Mouse (Mus musculus) urinary bladder, postnatal 4 days (tissue): Measurements from ENCODE around the gene Carhsp1.

Experiments used
- DNase-seq, 2 experiments: peaks; one replicate each; pipeline ENCODE4 v3.0.0; 2021 to 2022; ENCODE audit warnings: low spot score in 2 of 2

The Carhsp1 gene

GRCm38 (mm10) chr16:8675559-8675958 is 3.6 kb upstream of the Carhsp1 start:
- no peak for DNase-seq

- DNase-seq, result no peak
Measured at GRCm38 (mm10) chr16:8674165-8674564, 2.2 kb upstream of the Carhsp1 start.

GRCm38 (mm10) chr16:8673343-8673742 is 1.4 kb upstream of the Carhsp1 start:
- DNase-seq, result no peak

- DNase-seq, result no peak
Measured at GRCm38 (mm10) chr16:8672811-8673210, 856 bp upstream of the Carhsp1 start.

GRCm38 (mm10) chr16:8672350-8672687 is 364 bp upstream of the Carhsp1 start:
- no peak for DNase-seq

- DNase-seq, result no peak
Measured at GRCm38 (mm10) chr16:8670041-8671035, 1.6 kb downstream of the Carhsp1 start.

- DNase-seq, result no peak
Measured at GRCm38 (mm10) chr16:8669432-8669831, 2.5 kb downstream of the Carhsp1 start.

- DNase-seq, result no peak
Measured at GRCm38 (mm10) chr16:8668386-8668785, 3.6 kb downstream of the Carhsp1 start.

GRCm38 (mm10) chr16:8667814-8668213 is 4.1 kb downstream of the Carhsp1 start:
- no peak for DNase-seq

GRCm38 (mm10) chr16:8667261-8667660 is 4.7 kb downstream of the Carhsp1 start:
- no peak for DNase-seq

GRCm38 (mm10) chr16:8666452-8666851 is 5.5 kb downstream of the Carhsp1 start:
- DNase-seq, result no peak

- DNase-seq, result no peak
Measured at GRCm38 (mm10) chr16:8665367-8665766, 6.6 kb downstream of the Carhsp1 start.

- no peak for DNase-seq
Measured at GRCm38 (mm10) chr16:8663606-8664539, 8.1 kb downstream of the Carhsp1 start.

- DNase-seq, result no peak
Measured at GRCm38 (mm10) chr16:8663022-8663421, 8.9 kb downstream of the Carhsp1 start.

GRCm38 (mm10) chr16:8658764-8659163 is 13.2 kb downstream of the Carhsp1 start:
- no peak for DNase-seq

GRCm38 (mm10) chr16:8658349-8658748 is 13.6 kb downstream of the Carhsp1 start:
- no peak for DNase-seq

- no peak for DNase-seq
Measured at GRCm38 (mm10) chr16:8656256-8656655, 15.7 kb downstream of the Carhsp1 start.

- DNase-seq, result no peak
Measured at GRCm38 (mm10) chr16:8655599-8655998, 16.4 kb downstream of the Carhsp1 start.

- DNase-seq, result no peak
Measured at GRCm38 (mm10) chr16:8655108-8655507, 16.8 kb downstream of the Carhsp1 start.

- DNase-seq, result no peak
Measured at GRCm38 (mm10) chr16:8650007-8650406, 21.9 kb downstream of the Carhsp1 start.

GRCm38 (mm10) chr16:8645546-8645945 is 26.4 kb downstream of the Carhsp1 start:
- DNase-seq, result no peak

- no peak for DNase-seq
Measured at GRCm38 (mm10) chr16:8643855-8644254, 28.1 kb downstream of the Carhsp1 start.
